11 mouse cellular contexts compared by ENCODE assay signal in genomic region chr17:5008236-5008635, GRCm38 (mm10). TPM values are rescaled to one million over a fixed set of nuclear protein-coding genes. Genes with fewer than 3 reads are reported as not detected.
A peak's percentile ranks its signal among the peaks of the same experiment; 100 is the strongest.
DNase-seq lines count a peak whose midpoint lies in the region; ATAC-seq lines count a peak whose summit lies in the region.
"Had no signal": no experiment of that assay in that cellular context is flagged by ENCODE, and none has a peak within 500 bp of the region (broad histone marks: within the 10 kb centered on the region; RNA-seq: fewer than 3 reads in every experiment).

No protein-coding gene starts in this region.

- H3K9ac ChIP-seq in forebrain, embryonic 12.5 days, result no peak overlapping the region

- peak; percentile 35; the same call in 1 of the 2 replicates for ATAC-seq in forebrain, embryonic 12.5 days (ENCODE audit: low FRiP score)

- peaks cover 50% of the 10 kb centered on the region for H3K27me3 ChIP-seq in forebrain, embryonic 12.5 days

- no peaks in the 10 kb centered on the region for H3K36me3 ChIP-seq in forebrain, embryonic 12.5 days (replicated peaks)

- no peak overlapping the region for H3K4me3 ChIP-seq in forebrain, embryonic 12.5 days (replicated peaks)

- no peak overlapping the region for H3K27ac ChIP-seq in forebrain, embryonic 12.5 days

- WGBS in forebrain, embryonic 12.5 days, result 26% methylated on average over 10 of the region's 10 CpGs

- H3K9me3 ChIP-seq in forebrain, embryonic 12.5 days, result no peaks in the 10 kb centered on the region

- peak; percentile 48 for DNase-seq in left cerebral cortex, postnatal 4 days
- DNase-seq in left cerebral cortex, adult 9 months (ENCODE audit: low spot score in 2 of 2), result no peak
- peak; percentile 48 to 50 for DNase-seq in heart, postnatal 10 days
- peak; percentile 67 for DNase-seq in lung, postnatal 14 days
- DNase-seq in thymus, postnatal 4 days, result no peak
- DNase-seq in urinary bladder, postnatal 4 days (ENCODE audit: low spot score in 2 of 2), result no peak
- no peak for DNase-seq in ovary, adult 18-20 months (ENCODE audit: low spot score)
- DNase-seq: gastrocnemius, postnatal 10 days; kidney, postnatal 10 days; thymus, postnatal 36 days had no signal

- intact Hi-C loops in left cerebral cortex, postnatal 4 days (cut with DNase I), result no loop called here
- intact Hi-C loops in heart, postnatal 10 days (cut with DNase I), result loop anchor here (10.0 kb wide), 1 partner anchor 387 kb away; no protein-coding TSS in a partner anchor

- peaks cover 75% of the 10 kb centered on the region for H3K4me1 ChIP-seq in forebrain, embryonic 12.5 days

- H3K4me2 ChIP-seq in forebrain, embryonic 12.5 days, result no peak overlapping the region

RNA-seq across cellular contexts. Expression of gene Arid1b, which starts 14.1 kb away (rescaled TPM):
- 100 to 1,000 TPM; 103 to 107 TPM for total RNA-seq in left cerebral cortex, postnatal 4 days (2021)
- 17.4 and 17.7 TPM in 2 replicates for polyA plus RNA-seq in forebrain, embryonic 12.5 days (2016; fragmentation: Nextera tagmentation; extraction: Ambion mirVana)
- total RNA-seq in heart, postnatal 10 days (2021), result 10 to 100 TPM; 38.9 to 41.4 TPM

Comparison
In these comparisons a context has a peak if more than half of its experiments do, and no peak if none do; other contexts are left out.
1. DNase-seq: peak in left cerebral cortex, postnatal 4 days (single experiment), heart, postnatal 10 days (2 of 2) and lung, postnatal 14 days (single experiment); none in left cerebral cortex, adult 9 months (0 of 2), thymus, postnatal 4 days (single experiment), urinary bladder, postnatal 4 days (0 of 2) and ovary, adult 18-20 months (single experiment).